Mouse (Mus musculus) thymus, postnatal 25 days (tissue): ENCODE measurements around the gene Txndc12.

Experiments
- DNase-seq: peaks from one replicate; pipeline ENCODE4 v3.0.0; 2022

Txndc12 gene

GRCm38 (mm10) chr4:108847715-108848504, 13.5 kb downstream of the Txndc12 start, which contains the start of gene Kti12:
Gene Kti12, plus strand, starts transcription at chr4:108847785.
- peak; percentile 74 for DNase-seq

- DNase-seq: peak; percentile 19
Observed at GRCm38 (mm10) chr4:108848505-108848848, 14.1 kb downstream of the Txndc12 start, which contains the start of gene A730015C16Rik. Gene A730015C16Rik, minus strand, starts transcription at chr4:108848619.

- DNase-seq: no peak
Observed at GRCm38 (mm10) chr4:108866806-108867205, 32.4 kb downstream of the Txndc12 start.

- peak; percentile 69 for DNase-seq
Observed at GRCm38 (mm10) chr4:108869730-108870374, 35.5 kb downstream of the Txndc12 start.

- DNase-seq: no peak
Observed at GRCm38 (mm10) chr4:108873746-108874145, 39.3 kb downstream of the Txndc12 start.

GRCm38 (mm10) chr4:108877901-108878300, 43.5 kb downstream of the Txndc12 start:
- no peak for DNase-seq

- peak; percentile 52 for DNase-seq
Observed at GRCm38 (mm10) chr4:108878963-108879822, 44.8 kb downstream of the Txndc12 start, which contains the start of gene Rab3b. Gene Rab3b, plus strand, starts transcription at chr4:108879063.

GRCm38 (mm10) chr4:108883815-108884214, 49.4 kb downstream of the Txndc12 start:
- no peak for DNase-seq

GRCm38 (mm10) chr4:108887456-108887855, 53.1 kb downstream of the Txndc12 start:
- no peak for DNase-seq

GRCm38 (mm10) chr4:108890876-108891275, 56.5 kb downstream of the Txndc12 start:
- no peak for DNase-seq

- no peak for DNase-seq
Observed at GRCm38 (mm10) chr4:108900421-108900820, 66.0 kb downstream of the Txndc12 start.

- DNase-seq: no peak
Observed at GRCm38 (mm10) chr4:108902886-108903285, 68.5 kb downstream of the Txndc12 start.

GRCm38 (mm10) chr4:108903346-108903745, 68.9 kb downstream of the Txndc12 start:
- no peak for DNase-seq

- DNase-seq: no peak
Observed at GRCm38 (mm10) chr4:108904076-108904475, 69.7 kb downstream of the Txndc12 start.

GRCm38 (mm10) chr4:108904790-108905189, 70.4 kb downstream of the Txndc12 start:
- DNase-seq: no peak

- DNase-seq: no peak
Observed at GRCm38 (mm10) chr4:108905859-108906258, 71.5 kb downstream of the Txndc12 start.

- DNase-seq: no peak
Observed at GRCm38 (mm10) chr4:108907475-108907874, 73.1 kb downstream of the Txndc12 start.

- DNase-seq: no peak
Observed at GRCm38 (mm10) chr4:108909872-108910425, 75.5 kb downstream of the Txndc12 start.
